In the genomic region with DNA sequence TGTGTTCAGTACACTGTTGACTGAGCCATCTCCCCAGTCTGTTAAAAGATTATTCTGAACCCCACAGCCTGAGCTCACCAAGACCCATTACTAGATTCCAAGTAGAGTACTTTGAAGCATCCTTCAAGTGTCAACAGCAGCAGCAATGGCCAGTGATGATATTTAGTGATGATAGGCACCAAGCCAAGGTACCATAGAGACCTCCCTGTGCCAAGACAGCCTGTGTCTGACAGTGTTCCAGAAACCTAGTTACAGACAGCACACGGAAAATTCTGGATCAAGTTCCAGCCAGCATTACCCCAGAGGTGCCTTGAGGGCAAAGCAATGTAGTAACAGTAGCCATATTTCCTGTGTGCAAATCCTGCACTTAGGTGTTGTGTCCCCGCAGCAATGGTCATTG, we compare ENCODE assay signal across 17 mouse cellular contexts.
A peak's percentile ranks its signal among the peaks of the same experiment; 100 is the strongest.
DNase-seq lines count a peak whose midpoint lies in the region; TF ChIP-seq lines count a peak whose summit lies in the region.
"Had no signal": no experiment of that assay in that cellular context is flagged by ENCODE, and none has a peak within 500 bp of the region (broad histone marks: within the 10 kb centered on the region; RNA-seq: fewer than 3 reads in every experiment).

No protein-coding gene starts in this region.

- peak; percentile 37 for DNase-seq in cerebellum, adult 11-12 months
- DNase-seq in cerebellum, postnatal 4 days (ENCODE audit: low spot score in 2 of 2) = no peak
- DNase-seq in cerebellum, adult 9-11 months = peak; percentile 48
- DNase-seq in cerebellum, adult 11 months = no peak
- peak; percentile 70 for DNase-seq in heart, adult 11 months
- no peak for DNase-seq in heart, adult 2 months
- DNase-seq in thymus, adult 2 months = no peak
- DNase-seq: adrenal gland, postnatal 25 days; gastrocnemius, postnatal 10 days; gastrocnemius, postnatal 36 days; kidney, adult 2 months had no signal

- TF ChIP-seq POLR2A in heart, adult 2 months (IDR thresholded peaks at IDR 0.05; ENCODE audit: insufficient read depth, low read depth, low read length) = no peak
- TF ChIP-seq POLR2A in thymus, adult 2 months (IDR thresholded peaks at IDR 0.05; ENCODE audit: control insufficient read depth, extremely low read depth, insufficient read depth, low read length, poor library complexity) = no peak

- no peaks in the 10 kb centered on the region for H3K4me1 ChIP-seq in heart, adult 2 months (ENCODE audit: control insufficient read depth, insufficient read depth, low read length)
- H3K4me1 ChIP-seq in thymus, adult 2 months (replicated peaks; ENCODE audit: control insufficient read depth, insufficient read depth, low read length) = no peaks in the 10 kb centered on the region
- H3K4me1 ChIP-seq: forebrain, embryonic 10.5 days; forebrain, embryonic 13.5 days; heart, embryonic 13.5 days; hindbrain, embryonic 12.5 days; hindbrain, embryonic 15.5 days had no signal

- H3K4me3 ChIP-seq in heart, adult 2 months = no peak overlapping the region
- H3K4me3 ChIP-seq in thymus, adult 2 months (ENCODE audit: control insufficient read depth, insufficient read depth, low read length) = no peak overlapping the region
- H3K4me3 ChIP-seq: forebrain, embryonic 10.5 days; forebrain, embryonic 13.5 days; heart, embryonic 13.5 days; hindbrain, embryonic 12.5 days; hindbrain, embryonic 15.5 days had no signal

- H3K36me3 ChIP-seq in heart, adult 2 months (ENCODE audit: control insufficient read depth, insufficient read depth, low read length) = no peaks in the 10 kb centered on the region
- no peaks in the 10 kb centered on the region for H3K36me3 ChIP-seq in thymus, adult 2 months (ENCODE audit: control insufficient read depth, insufficient read depth, low read length)
- H3K36me3 ChIP-seq: forebrain, embryonic 10.5 days; heart, embryonic 13.5 days; hindbrain, embryonic 12.5 days; hindbrain, embryonic 15.5 days had no signal

- no peak overlapping the region for H3K27ac ChIP-seq in heart, adult 2 months
- H3K27ac ChIP-seq in thymus, adult 2 months (ENCODE audit: control insufficient read depth, insufficient read depth, low read length) = no peak overlapping the region
- H3K27ac ChIP-seq: forebrain, embryonic 10.5 days; forebrain, embryonic 13.5 days; heart, embryonic 13.5 days; hindbrain, embryonic 12.5 days; hindbrain, embryonic 15.5 days; kidney, postnatal 0 days had no signal

- no peak for TF ChIP-seq CTCF in heart, adult 2 months (IDR thresholded peaks at IDR 0.05)
- no peak for TF ChIP-seq CTCF in thymus, adult 2 months (IDR thresholded peaks at IDR 0.05; ENCODE audit: borderline replicate concordance, control insufficient read depth, extremely low read depth, insufficient read depth, low read length, poor library complexity)

- intact Hi-C loops in heart, adult 2 months (cut with DNase I) = no loop called here

- H3K9ac ChIP-seq in heart, adult 2 months (ENCODE audit: low read depth, low read length) = no peak overlapping the region
- H3K9ac ChIP-seq: forebrain, embryonic 13.5 days; heart, embryonic 13.5 days; hindbrain, embryonic 12.5 days; hindbrain, embryonic 15.5 days had no signal

- H3K27me3 ChIP-seq in heart, adult 2 months (ENCODE audit: control insufficient read depth, insufficient read depth, low read length) = no peaks in the 10 kb centered on the region
- H3K27me3 ChIP-seq in thymus, adult 2 months (ENCODE audit: control insufficient read depth, insufficient read depth, low read length) = no peaks in the 10 kb centered on the region
- H3K27me3 ChIP-seq: forebrain, embryonic 13.5 days; heart, embryonic 13.5 days; hindbrain, embryonic 12.5 days; hindbrain, embryonic 15.5 days had no signal

- H3K79me2 ChIP-seq in heart, adult 2 months (replicated peaks; ENCODE audit: control insufficient read depth, insufficient read depth, low read length) = no peaks in the 10 kb centered on the region

- no peak for TF ChIP-seq EP300 in heart, adult 2 months (IDR thresholded peaks at IDR 0.05; ENCODE audit: insufficient read depth, low read depth, low read length)

- whole genome bisulfite sequencing in heart, adult 2 months = 52% methylated on average over 2 of the region's 2 CpGs
- WGBS in thymus, adult 2 months = 92% methylated on average over 2 of the region's 2 CpGs

Comparison
In these comparisons a context has a peak if more than half of its experiments do, and no peak if none do; other contexts are left out.
1. DNase-seq: peak in cerebellum, adult 11-12 months (single experiment), cerebellum, adult 9-11 months (single experiment) and heart, adult 11 months (single experiment); none in cerebellum, postnatal 4 days (0 of 2), cerebellum, adult 11 months (single experiment), heart, adult 2 months (0 of 2) and thymus, adult 2 months (single experiment).